Mouse (Mus musculus) CD4-positive, CD25-positive, alpha-beta regulatory T cell, adult 2 months (primary cell): ENCODE measurements around the gene Serf2.

ENCODE experiments used
- DNase-seq: peaks from one replicate; pipeline ENCODE4 v3.0.0-alpha.2; 2012; ENCODE audit warnings: low read depth, low spot score

The Serf2 gene

DNA sequence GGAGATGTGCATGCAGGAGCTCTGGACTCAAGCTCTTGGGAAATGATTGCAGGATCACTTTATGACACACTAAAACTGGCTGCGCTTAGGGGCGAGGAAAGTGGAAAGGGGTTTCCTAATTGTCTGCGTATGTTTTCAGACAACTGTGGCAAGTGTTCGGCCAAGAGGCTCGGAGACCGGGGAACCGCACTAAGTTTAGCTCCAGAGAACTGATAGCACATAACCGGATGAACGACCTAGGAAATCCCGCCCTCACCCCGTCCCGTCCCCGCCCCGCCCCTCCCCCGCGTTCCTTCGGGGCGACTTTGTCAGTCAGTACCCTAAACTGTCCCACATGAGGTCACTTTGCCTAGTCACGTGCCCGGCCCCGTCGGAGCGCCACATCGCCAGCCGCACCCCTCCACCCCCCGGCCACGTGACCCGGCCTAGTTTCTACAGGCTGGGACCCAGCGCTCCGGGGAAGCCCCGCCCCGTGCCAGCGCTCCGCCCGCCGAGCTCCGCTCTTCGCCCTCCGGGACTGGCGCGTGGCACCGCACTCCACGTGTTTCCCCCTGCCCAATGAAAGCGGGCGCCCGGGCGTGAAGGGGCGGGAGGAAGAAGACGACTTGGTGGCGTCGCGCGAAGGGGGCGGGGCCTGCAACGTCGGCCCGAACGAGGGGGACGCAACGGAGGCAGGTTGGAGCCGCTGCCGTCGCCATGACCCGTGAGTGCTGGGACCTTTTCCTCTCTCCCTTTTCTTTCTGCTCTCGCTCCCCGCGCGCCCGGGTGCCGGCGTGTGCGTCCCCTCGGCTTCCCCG is at the start of gene Serf2:
TSS of gene Serf2 (plus strand) at position 457 of the 797 bp plus-strand sequence.
- peak; percentile 99 for DNase-seq

DNA sequence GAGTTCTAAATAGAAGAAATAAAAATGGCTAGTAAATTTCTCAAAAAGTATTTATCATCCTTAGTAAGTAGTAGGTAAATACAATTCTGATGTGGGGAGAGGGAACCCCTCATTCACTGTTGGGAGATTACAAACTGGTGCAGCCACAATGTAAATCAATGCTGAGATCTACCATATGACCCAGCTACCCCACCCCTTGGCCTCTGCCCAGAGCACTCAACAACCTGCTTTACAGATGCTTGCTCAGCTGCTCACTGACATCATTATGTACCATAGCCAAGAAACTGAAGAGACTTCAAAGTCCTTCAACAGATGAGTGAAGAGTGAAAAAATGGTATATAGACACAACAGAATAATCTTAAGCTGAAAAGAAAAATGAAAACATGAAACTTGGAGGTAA is 45.7 kb upstream of the Serf2 start:
- DNase-seq, result no peak

DNA sequence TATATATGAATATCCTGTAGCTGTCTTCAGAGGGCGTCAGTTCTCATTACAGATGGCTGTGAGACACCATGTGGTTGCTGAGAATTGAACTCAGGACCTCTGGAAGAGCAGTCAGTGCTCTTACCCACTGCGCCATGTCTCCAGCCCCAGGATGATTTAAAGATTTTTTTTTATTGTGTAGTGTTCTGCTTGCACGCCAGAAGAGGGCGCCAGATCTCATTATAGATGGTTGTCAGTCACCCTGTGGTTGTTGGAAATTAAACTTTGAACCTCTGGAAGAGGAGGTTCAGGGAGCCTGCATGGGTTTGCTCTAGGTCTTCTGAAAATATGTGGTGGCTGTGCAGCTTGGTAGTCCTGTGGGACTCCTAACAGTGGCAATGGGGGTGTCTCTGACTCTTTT is 40.8 kb upstream of the Serf2 start:
- peak; percentile 87 for DNase-seq

DNA sequence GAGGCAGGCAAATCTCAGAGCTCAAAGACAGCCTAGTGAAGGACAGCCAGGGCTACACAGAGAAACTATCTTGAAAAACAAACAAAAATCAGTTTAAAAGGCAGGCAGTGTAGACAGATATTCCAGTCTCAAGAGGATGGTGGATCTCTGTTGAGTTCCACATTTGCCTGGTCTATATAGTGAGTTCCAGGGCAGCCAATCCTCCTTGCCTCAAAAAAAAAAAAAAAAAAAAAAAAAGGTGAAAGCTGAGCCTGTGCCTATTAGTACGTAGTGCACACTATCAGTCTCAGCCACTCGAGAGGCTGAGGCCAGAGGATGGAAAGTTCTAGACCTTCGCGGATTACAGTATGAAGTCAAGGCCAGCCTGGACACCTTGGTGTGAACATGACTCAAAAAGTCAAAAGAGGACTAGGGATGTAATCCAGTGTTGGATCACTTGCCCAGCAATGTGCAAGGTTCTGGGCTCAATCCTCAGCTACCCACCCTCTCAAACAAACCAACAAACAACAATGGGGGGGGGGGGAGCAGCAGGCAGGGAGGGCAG is 36.1 kb upstream of the Serf2 start:
- DNase-seq, result no peak

DNA sequence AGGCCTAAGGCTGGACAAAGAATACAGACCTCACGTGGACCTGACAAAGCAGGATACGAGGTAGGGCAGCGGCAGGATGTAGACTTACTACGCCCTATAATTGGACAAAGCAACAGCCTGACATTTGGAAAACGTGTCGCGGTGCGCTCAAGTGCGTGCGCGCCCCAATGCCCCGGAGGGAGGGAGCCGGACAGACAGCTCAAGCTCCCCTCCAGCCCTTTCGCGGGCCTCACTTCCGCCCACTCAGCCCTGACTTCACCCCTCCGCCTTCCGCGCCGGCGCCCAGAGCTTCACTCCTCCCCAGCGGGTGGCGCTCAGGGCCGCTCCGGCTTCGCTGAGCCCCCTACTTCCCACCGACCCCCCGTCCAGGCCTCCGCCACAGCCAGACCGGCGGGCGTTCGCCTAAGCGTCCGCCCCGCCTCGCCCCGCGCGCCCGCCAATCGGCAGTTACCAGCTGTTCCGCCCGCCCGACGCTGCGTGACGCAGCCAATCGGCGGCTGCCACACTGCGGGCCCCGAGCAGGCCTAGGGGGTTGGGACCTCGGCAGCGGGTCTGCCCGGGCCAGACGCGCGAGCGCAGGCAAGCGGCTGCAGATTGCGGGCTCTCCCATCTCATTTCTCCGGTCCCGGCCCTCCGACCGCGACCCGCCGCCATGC is 35.5 kb upstream of the Serf2 start, which contains the start of the genes Pdia3 and Catsper2:
TSS of gene Pdia3 (plus strand) at position 389 of the 656 bp plus-strand sequence.
TSS of gene Catsper2 (minus strand) at position 406 of the 656 bp plus-strand sequence.
- DNase-seq, result peak; percentile 95

DNA sequence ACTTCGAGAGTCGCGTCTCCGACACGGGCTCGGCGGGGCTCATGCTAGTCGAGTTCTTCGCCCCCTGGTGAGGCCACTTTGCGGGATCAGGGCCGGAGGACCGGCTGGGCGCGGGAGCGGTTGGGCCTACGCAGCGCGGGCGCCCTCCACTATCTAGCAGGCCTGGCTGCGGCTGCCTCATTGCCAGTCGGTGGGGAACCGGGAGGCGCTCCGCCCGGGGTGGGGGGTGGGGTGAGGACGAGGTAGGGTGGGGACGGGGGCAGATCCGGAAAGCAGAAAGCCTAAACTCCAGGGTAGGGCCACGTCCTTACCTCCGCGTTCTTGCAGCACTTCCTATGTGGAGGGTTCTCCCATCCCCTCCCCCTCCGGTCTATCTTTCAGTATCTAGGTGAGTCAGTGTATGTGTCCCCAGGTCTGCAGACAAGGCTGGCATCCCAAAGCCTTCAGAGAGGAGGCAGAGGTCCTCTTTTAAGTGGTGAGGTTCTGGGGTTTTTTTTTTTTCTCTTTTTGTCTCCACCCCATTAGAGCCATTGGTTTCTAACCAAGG is 34.8 kb upstream of the Serf2 start:
- DNase-seq, result peak; percentile 76

DNA sequence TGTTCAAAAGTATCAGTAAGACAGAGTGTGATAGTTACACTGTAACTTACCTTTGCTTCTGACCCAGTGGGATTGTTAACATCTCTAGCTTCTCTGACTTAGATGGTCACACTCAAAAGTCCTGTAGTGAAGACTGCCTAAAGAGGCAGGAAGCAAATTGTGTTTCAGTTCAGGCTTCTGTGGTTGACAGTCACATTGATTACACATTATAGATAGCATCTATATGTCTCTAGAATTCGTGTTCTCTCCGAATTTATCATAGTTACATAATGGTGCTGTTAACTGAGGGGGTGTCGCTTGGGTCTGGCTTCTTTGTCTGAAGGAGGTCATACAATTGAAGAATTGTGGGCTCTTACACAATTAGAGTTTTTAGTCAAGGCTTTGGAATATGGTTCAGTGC is 33.9 kb upstream of the Serf2 start:
- DNase-seq, result peak; percentile 34

DNA sequence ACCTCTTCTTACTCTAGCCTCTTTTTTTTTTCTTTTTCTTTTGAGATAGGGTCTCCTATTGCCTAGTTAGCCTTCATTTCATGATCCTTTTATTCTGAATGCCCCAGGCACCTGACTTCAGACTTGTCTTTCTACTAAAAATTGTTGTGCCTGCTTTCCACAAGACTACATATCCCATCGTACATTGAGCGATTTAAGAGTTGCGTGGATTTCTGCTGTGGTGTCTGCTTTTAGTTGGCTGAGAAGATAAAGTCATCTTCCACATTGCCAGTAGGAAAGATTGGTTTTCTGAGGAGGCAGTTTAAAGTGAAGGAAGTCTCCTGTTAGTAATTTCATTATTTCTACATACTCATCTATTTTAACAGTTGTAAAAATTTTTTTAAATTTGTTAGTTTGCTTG is 33.4 kb upstream of the Serf2 start:
- no peak for DNase-seq

DNA sequence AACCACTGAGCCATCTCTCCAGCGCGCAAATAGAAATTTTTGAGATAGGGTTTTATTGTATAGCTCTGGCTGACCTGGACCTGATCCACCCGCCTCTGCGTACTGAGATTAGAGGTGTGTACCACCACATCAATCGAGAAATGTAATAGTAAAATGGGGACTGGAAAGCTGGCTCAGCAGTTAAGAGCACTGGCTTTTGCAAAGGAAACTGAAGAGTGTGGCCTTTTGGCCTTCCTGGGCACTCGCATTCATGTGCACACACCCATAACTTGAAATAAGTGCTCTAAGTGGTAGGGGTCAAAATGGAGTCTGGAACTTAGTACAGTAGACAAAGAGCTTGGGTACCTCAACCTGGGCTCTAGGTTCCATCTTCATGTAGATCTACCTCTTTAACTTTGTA is 32.6 kb upstream of the Serf2 start:
- DNase-seq, result peak; percentile 32

DNA sequence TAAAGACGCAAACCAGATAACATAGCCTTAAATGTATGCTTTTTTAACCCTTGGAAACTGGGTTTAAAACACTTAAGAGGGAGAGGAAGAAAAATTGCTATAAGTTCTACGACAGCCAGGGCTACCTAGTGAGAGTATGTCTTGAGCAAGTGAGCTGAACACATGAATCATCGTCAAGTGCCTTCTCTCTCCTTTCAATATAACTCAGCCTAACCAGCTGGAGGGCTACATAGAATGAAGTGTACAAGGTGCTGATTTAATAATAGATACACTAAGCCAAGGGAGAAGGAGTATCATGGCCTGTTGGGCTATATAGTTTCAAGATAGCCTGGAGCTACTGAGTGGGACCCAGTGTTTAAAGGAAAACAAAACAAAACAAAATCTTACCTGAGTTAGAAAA is 30.5 kb upstream of the Serf2 start:
- no peak for DNase-seq

DNA sequence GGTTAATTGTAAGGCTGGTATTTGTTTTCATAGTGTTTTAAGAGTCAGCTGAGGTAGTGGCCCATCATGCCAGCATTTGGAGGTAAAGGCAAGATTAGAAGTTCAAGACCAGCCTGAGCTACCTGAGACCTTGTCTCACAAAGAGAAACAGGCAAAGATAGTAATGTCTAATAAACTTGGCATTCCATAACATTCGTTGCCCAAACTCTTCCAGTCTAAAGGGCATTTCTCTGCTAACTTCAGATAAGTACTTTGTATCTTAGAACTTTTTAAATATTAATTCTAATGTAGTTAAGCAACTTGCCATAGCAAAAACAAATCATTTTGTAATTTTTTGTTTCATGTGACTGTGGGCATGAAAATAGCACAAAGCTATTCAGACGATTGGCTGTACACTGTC is 25.8 kb upstream of the Serf2 start:
- DNase-seq, result no peak

DNA sequence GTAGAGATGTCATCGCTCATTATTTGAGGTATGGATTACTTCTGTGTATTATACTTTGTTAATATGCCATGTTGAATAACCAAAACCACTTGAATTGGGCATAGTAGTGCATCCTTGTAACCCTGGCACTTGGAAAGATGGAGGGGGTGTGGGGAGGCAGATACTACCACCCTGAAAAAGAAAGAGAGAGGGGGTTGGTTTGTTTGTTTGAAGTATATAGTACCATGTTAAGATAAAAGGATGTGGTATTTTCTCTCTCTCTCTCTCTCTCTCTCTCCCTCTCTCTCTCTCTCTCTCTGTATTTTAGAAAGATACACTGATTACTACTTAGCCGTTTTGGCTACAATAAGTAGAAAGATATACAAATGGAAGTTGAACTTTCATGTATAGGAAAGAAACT is 23.1 kb upstream of the Serf2 start:
- DNase-seq, result no peak

DNA sequence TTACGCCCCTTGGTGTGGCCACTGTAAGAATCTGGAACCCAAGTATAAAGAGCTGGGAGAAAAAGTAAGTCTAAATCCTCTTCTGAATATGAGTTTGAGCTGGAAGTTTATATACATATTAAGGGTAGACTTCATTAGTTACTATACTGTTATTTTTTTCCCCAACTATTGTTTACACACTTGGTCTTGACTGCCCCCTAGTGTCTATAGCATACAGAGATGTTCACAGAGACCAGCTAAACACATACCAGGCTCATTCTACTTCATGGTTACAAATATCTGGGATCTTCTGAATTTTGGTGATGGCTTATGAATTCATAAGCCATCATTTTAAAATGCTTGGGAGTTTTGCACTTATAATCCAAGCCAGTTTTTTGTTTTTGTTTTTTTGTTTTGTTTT is 14.1 kb upstream of the Serf2 start:
- DNase-seq, result peak; percentile 81

DNA sequence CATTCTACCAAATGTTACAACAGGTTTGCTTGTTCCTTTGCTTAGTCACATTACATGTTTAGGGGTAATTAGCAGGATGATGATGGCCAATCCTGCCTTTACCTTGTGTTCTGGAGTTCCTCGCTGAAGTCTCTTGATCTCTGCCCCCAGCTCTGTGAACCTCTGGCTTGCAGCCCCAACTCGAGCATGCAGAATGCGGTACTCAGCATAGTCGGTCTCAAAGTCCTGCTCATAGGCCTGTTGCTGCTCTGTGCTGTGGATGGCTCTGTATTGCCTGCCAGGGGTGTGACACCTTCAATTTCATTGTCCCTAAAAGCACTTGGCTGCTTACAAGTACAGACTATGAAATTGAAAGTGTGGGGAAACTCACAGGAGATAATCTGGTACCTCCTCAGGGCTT is 9.2 kb upstream of the Serf2 start:
- DNase-seq, result no peak

DNA sequence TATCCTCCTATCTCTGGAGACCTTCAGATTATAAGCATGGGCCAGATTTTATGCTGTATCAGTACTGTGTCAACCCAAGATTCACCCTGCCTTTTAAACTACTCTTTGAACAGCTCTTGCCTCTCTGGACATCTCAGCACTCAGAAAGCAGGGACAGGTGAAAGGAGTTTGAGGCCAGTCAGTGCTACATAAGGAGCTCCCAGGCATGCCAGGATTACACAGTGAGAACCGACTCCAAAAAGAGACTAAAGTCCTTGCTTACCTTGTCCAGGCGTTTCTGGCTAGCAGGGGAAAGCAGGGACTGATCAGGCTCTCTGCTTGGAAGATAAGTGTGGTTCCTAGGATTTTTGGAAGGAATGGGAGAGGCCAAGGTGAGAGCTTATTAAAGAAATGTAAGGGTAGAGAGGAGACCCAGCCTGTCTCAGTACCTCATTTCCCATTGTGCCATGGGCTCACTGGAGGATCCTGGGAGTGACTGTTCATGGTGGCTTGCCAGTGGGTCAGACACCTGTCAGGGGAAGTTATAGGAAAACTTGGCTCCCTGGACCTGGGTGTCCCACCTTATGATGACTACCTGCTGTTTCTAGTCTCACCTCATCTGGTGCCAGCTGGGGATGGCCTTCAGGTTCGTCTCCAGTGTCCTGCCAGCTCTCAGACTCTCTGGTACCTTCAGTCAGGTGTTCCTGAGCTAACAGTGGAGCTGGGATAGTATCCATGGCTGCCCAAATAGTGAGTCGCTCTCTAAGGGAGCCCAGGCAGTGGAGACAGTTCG is 8.0 kb upstream of the Serf2 start:
- DNase-seq, result no peak

DNA sequence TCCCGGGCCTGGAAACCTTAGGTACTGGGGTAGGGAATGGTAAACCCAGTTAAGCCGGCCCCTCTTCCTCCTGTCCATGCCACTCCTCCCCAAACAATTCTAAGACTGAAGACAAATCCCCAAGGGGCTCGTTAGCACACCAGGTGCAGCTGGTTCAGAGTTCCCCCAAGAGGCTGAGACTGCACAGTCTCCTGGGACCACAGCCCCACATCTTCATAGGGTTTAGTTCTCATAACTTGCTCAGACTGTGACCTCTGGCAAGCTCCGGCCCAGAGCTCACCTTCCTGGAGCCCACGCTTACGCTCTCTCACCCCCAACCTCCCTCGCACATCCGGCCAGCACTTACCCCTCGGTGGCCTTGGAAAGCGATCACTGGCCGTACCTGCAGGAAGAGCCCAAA is 7.2 kb upstream of the Serf2 start:
- peak; percentile 24 for DNase-seq

DNA sequence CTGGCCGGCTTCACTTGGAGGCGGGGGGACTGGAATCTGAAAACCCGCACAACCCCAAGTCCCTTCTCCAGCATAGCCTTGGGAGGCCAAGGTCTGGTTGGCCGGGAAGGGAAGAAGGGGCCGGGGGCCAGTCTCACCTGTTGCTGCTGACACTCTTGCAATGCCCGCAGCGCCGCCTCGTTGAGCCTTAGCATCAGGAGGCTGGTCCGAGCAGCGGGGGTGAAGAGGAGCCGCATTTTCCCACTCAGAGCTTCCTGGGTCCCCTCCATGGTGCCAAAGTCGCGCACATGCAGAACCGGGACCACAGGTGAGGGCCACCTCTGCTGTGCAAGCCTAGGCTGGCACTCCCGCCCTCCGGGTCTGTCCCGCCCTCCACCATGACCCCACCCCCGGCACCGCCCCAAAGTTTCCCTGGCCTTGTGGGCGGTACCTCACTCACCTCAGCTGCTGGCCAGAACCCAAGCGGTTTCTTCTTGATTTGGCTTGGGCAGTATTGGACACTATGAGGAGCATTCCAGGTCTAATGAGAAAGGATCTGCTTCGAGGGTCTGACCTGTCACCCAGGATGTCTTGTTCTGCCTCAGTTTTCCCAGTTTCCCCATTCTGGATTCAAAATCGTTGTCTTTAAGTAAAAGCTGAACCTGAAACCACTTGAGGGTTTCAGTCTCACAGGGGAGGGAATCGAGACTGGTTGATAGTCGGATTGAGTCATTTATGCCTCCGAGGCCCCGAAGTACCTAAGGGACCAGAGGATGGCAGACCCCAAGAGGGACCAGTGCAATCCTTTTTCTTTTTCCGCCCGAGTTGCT is 6.5 kb upstream of the Serf2 start:
- peak; percentile 86 for DNase-seq

DNA sequence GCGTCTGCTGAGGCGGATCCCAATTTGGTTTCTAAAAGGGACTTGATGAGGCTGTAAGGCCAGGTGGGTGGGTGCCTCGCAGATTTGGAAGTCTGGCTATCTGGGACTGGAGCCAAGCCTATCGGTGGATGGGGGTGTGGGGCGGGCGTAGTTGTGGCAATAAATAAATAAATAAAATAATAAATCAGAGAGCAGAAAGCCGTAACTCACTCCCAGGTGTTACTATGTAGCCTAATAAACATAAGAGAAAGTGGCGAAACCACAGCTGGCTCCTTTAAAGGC is 6.0 kb upstream of the Serf2 start:
- no peak for DNase-seq

DNA sequence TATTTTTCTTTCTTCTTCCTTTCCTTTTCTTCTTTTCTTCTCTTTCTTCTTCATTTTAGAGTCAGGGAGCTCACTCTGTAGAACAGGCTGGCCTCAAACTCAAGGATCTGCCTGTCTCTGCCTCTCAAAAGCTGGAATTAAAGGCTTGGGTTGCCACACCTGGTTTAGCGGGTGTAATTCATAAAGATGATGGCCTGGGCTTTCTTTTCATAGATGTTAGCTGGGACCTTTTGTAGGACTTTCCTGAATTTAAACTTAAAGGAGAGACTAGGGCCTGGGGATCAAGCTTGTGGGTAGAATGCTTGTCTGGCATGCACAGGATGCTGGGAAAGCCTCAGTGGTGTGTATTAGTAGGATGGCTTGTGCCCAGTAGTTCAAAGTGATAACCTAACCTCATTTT is 4.8 kb upstream of the Serf2 start, which contains the start of gene Ell3:
TSS of gene Ell3 (minus strand) at position 101 of the 400 bp plus-strand sequence.
- no peak for DNase-seq

DNA sequence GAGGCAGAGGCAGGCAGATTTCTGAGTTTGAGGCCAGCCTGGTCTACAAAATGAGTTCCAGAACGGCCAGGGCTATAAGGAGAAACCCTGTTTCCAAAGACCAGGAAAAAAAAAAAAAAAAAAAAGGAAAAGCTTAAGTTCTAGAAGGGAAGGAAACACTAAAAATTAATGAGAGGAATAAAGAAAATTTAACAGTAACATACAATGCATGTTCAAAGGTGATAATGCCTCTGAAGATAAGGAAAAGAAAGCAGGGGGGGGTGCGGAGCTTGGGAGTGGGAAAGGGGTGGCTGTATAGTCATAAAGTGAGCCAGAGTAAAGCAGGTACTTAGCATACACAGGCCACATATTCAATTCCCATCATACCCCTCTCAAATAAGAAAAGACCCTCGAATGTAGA is 3.9 kb upstream of the Serf2 start:
- DNase-seq, result no peak

DNA sequence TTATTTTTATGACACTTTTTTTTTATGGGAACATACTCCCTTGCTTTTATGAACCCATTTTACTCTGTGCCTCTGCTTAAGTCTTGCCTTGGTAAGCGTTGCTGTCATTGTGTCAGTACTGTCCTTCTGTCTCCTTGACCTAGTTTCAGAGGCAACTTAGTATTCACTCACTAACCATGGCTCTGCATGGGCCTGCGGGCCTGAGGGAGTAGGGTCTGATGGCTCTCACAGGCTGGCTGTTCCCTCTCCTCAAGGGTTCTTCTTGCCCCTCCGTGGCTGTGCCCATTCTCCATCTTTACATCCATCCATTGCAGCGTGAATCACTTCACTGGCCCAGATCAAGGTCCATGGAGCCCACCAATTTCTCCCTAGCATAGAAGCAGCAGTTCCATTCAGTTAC is 2.5 kb upstream of the Serf2 start:
- no peak for DNase-seq
